Mouse (Mus musculus): ENCODE measurements around the gene Reep6. TPM values are rescaled to one million over a fixed set of nuclear protein-coding genes. Genes with fewer than 3 reads are reported as not detected.

The Reep6 gene
- polyA plus RNA-seq, 1 experiment from 2014 or later: 11.7 TPM

DNA sequence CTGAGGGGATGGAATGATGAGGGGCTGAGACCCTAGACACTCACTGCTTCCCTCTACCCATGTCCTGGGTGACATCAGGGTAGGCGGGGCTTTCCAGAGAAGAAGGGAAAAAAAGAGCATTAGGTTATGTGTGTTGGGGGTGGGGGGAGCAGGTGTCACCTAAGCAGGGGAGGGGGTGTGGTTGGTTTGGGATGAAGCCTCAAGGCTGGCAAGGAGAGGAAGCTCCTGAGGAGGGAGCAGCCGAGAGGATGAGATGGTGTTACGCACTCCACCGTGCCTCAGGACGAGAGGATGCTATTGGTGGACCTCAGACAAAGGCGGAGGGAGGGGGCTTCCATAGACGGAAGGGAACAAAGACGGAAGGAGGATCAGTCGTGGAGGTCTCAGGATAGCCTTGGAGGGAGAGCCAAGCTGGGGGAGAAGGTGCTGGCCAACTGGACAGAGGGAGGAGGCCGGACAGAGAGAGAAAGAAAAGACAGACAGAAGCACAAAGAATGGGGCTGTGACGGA lies 29.0 kb upstream of the Reep6 start:
- ATAC-seq (replicated peaks; ENCODE audit: low FRiP score, low read depth): no peak
- H3K4me3 ChIP-seq (replicated peaks; ENCODE audit: low read depth, low read length): no peak overlapping the region
- H3K4me2 ChIP-seq (ENCODE audit: low read length): no peak overlapping the region
- TF ChIP-seq CTCF (IDR thresholded peaks at IDR 0.05; ENCODE audit: low read depth): no peak
- no peak overlapping the region for H3K9ac ChIP-seq (ENCODE audit: low read depth, low read length)
- H3K27ac ChIP-seq: no peak overlapping the region
- no peak for DNase-seq (ENCODE audit: low spot score)
- no peaks in the 10 kb centered on the region for H3K36me3 ChIP-seq (ENCODE audit: insufficient read depth, low read length)
- peaks cover 3% of the 10 kb centered on the region; the same call in 1 of the 2 replicates for H3K4me1 ChIP-seq (replicated peaks; ENCODE audit: insufficient read depth, low read length)
- WGBS: 26% methylated on average over 11 of the region's 11 CpGs
- H3K27me3 ChIP-seq (ENCODE audit: insufficient read depth, low read length): peaks cover 43% of the 10 kb centered on the region
- no peaks in the 10 kb centered on the region for H3K9me3 ChIP-seq (replicated peaks; ENCODE audit: low read length)

- H3K36me3 ChIP-seq (ENCODE audit: insufficient read depth, low read length): no peaks in the 10 kb centered on the region
- H3K27ac ChIP-seq: no peak overlapping the region
- no peak for TF ChIP-seq CTCF (IDR thresholded peaks at IDR 0.05; ENCODE audit: low read depth)
- WGBS: 80% methylated on average over 8 of the region's 10 CpGs
- no peak overlapping the region for H3K4me3 ChIP-seq (replicated peaks; ENCODE audit: low read depth, low read length)
- no peaks in the 10 kb centered on the region for H3K9me3 ChIP-seq (replicated peaks; ENCODE audit: low read length)
- ATAC-seq (replicated peaks; ENCODE audit: low FRiP score, low read depth) (no peak), DNase-seq (ENCODE audit: low spot score) (no peak)
- H3K27me3 ChIP-seq (ENCODE audit: insufficient read depth, low read length): peaks cover 43% of the 10 kb centered on the region
- peaks cover 3% of the 10 kb centered on the region; the same call in 1 of the 2 replicates for H3K4me1 ChIP-seq (replicated peaks; ENCODE audit: insufficient read depth, low read length)
- H3K9ac ChIP-seq (ENCODE audit: low read depth, low read length): no peak overlapping the region
- no peak overlapping the region for H3K4me2 ChIP-seq (ENCODE audit: low read length)
These were observed 28.3 kb upstream of the Reep6 start for GRCm38 (mm10) chr10:80301256-80302081.

DNA sequence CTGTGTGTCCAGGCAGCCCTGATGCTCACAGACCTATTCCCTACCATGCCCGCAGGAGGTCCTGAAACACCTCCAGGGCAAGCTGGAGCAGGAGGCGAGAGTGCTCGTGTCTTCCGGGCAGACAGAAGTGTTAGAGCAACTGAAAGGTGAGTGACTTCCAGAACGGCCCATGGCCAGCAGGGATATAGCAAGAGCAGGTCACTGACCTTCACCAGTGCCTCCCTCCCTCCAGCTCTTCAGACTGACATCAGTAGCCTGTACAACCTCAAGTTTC lies 27.7 kb upstream of the Reep6 start:
- DNase-seq (ENCODE audit: low spot score): no peak
- no peak for ATAC-seq (replicated peaks; ENCODE audit: low FRiP score, low read depth)
- H3K4me2 ChIP-seq (ENCODE audit: low read length): no peak overlapping the region
- TF ChIP-seq CTCF (IDR thresholded peaks at IDR 0.05; ENCODE audit: low read depth): no peak
- no peaks in the 10 kb centered on the region for H3K36me3 ChIP-seq (ENCODE audit: insufficient read depth, low read length)
- H3K9me3 ChIP-seq (replicated peaks; ENCODE audit: low read length): no peaks in the 10 kb centered on the region
- WGBS: 55% methylated on average over 5 of the region's 5 CpGs
- no peak overlapping the region for H3K9ac ChIP-seq (ENCODE audit: low read depth, low read length)
- H3K27me3 ChIP-seq (ENCODE audit: insufficient read depth, low read length): peaks cover 43% of the 10 kb centered on the region
- no peak overlapping the region for H3K4me3 ChIP-seq (replicated peaks; ENCODE audit: low read depth, low read length)
- H3K27ac ChIP-seq: no peak overlapping the region
- peaks cover 3% of the 10 kb centered on the region; the same call in 1 of the 2 replicates for H3K4me1 ChIP-seq (replicated peaks; ENCODE audit: insufficient read depth, low read length)

GRCm38 (mm10) chr10:80302471-80302881 lies 27.3 kb upstream of the Reep6 start:
- H3K36me3 ChIP-seq (ENCODE audit: insufficient read depth, low read length): no peaks in the 10 kb centered on the region
- H3K4me3 ChIP-seq (replicated peaks; ENCODE audit: low read depth, low read length): no peak overlapping the region
- WGBS: 8% methylated on average over 9 of the region's 9 CpGs
- no peak overlapping the region for H3K9ac ChIP-seq (ENCODE audit: low read depth, low read length)
- ATAC-seq (replicated peaks; ENCODE audit: low FRiP score, low read depth) (peak; percentile 8; the same call in 1 of the 2 replicates), DNase-seq (ENCODE audit: low spot score) (peak; percentile 74)
- peaks cover 3% of the 10 kb centered on the region; the same call in 1 of the 2 replicates for H3K4me1 ChIP-seq (replicated peaks; ENCODE audit: insufficient read depth, low read length)
- H3K27me3 ChIP-seq (ENCODE audit: insufficient read depth, low read length): peaks cover 39% of the 10 kb centered on the region
- 0 out of 2 replicates have a peak, but pooled peaks have one; percentile 11 for TF ChIP-seq CTCF (IDR thresholded peaks at IDR 0.05; ENCODE audit: low read depth)
- peak overlapping the region; percentile 60; the same call in 1 of the 2 replicates for H3K27ac ChIP-seq
- no peak overlapping the region for H3K4me2 ChIP-seq (ENCODE audit: low read length)
- no peaks in the 10 kb centered on the region for H3K9me3 ChIP-seq (replicated peaks; ENCODE audit: low read length)

GRCm38 (mm10) chr10:80304458-80304857 lies 25.3 kb upstream of the Reep6 start:
- no peak overlapping the region for H3K9ac ChIP-seq (ENCODE audit: low read depth, low read length)
- ATAC-seq (replicated peaks; ENCODE audit: low FRiP score, low read depth) (no peak), DNase-seq (ENCODE audit: low spot score) (no peak)
- TF ChIP-seq CTCF (IDR thresholded peaks at IDR 0.05; ENCODE audit: low read depth): no peak
- no peaks in the 10 kb centered on the region for H3K36me3 ChIP-seq (ENCODE audit: insufficient read depth, low read length)
- no peaks in the 10 kb centered on the region for H3K9me3 ChIP-seq (replicated peaks; ENCODE audit: low read length)
- no peak overlapping the region for H3K4me3 ChIP-seq (replicated peaks; ENCODE audit: low read depth, low read length)
- H3K4me1 ChIP-seq (replicated peaks; ENCODE audit: insufficient read depth, low read length): peaks cover 3% of the 10 kb centered on the region; the same call in 1 of the 2 replicates
- H3K4me2 ChIP-seq (ENCODE audit: low read length): peak overlapping the region; percentile 43
- WGBS: 22% methylated on average over 12 of the region's 12 CpGs
- peaks cover 24% of the 10 kb centered on the region for H3K27me3 ChIP-seq (ENCODE audit: insufficient read depth, low read length)
- no peak overlapping the region for H3K27ac ChIP-seq

GRCm38 (mm10) chr10:80304862-80305261 lies 24.9 kb upstream of the Reep6 start:
- Histone ChIP-seq H3K9ac (ENCODE audit: low read depth, low read length) (no peak overlapping the region), H3K36me3 (ENCODE audit: insufficient read depth, low read length) (no peaks in the 10 kb centered on the region), H3K4me1 (replicated peaks; ENCODE audit: insufficient read depth, low read length) (peaks cover 3% of the 10 kb centered on the region; the same call in 1 of the 2 replicates), H3K27ac (no peak overlapping the region), H3K4me2 (ENCODE audit: low read length) (peak overlapping the region; percentile 43), H3K9me3 (replicated peaks; ENCODE audit: low read length) (no peaks in the 10 kb centered on the region), H3K4me3 (replicated peaks; ENCODE audit: low read depth, low read length) (no peak overlapping the region), H3K27me3 (ENCODE audit: insufficient read depth, low read length) (peaks cover 20% of the 10 kb centered on the region)
- TF ChIP-seq CTCF (IDR thresholded peaks at IDR 0.05; ENCODE audit: low read depth): no peak
- 13% methylated on average over 24 of the region's 25 CpGs for WGBS
- ATAC-seq (replicated peaks; ENCODE audit: low FRiP score, low read depth): no peak
- peak; percentile 45 for DNase-seq (ENCODE audit: low spot score)
